Mouse (Mus musculus) forelimb bud, embryonic 11.5 days (tissue): ENCODE measurements around the gene 2610318N02Rik.
"Not testable (repeated sequence)": the region's sequence is repeated elsewhere in the genome, so short reads cannot be mapped to it uniquely, and the experiment has no call there.

Experiments used
- DNase-seq: peaks from one replicate; pipeline ENCODE4 v3.0.0-alpha.2; 2012; ENCODE audit warnings: low read depth, low spot score

Gene 2610318N02Rik

GRCm38 (mm10) chr16:17124871-17125520 is at the start of gene 2610318N02Rik:
Gene 2610318N02Rik (minus strand): TSS chr16:17125167.
- DNase-seq: peak; percentile 91

GRCm38 (mm10) chr16:17168049-17168448 is 43.1 kb upstream of the 2610318N02Rik start:
- DNase-seq: no peak

- no peak for DNase-seq
Observed at GRCm38 (mm10) chr16:17167179-17167578, 42.2 kb upstream of the 2610318N02Rik start.

- not testable (repeated sequence) for DNase-seq
Observed at GRCm38 (mm10) chr16:17165478-17165877, 40.5 kb upstream of the 2610318N02Rik start.

GRCm38 (mm10) chr16:17154346-17154745 is 29.4 kb upstream of the 2610318N02Rik start:
- DNase-seq: no peak

- DNase-seq: no peak
Observed at GRCm38 (mm10) chr16:17151874-17152273, 26.9 kb upstream of the 2610318N02Rik start.

- DNase-seq: no peak
Observed at GRCm38 (mm10) chr16:17150520-17151258, 25.7 kb upstream of the 2610318N02Rik start.

GRCm38 (mm10) chr16:17148084-17148483 is 23.1 kb upstream of the 2610318N02Rik start:
- no peak for DNase-seq

GRCm38 (mm10) chr16:17147391-17147929 is 22.5 kb upstream of the 2610318N02Rik start:
- DNase-seq: no peak

GRCm38 (mm10) chr16:17146772-17147235 is 21.8 kb upstream of the 2610318N02Rik start, which contains the start of gene Ccdc116:
Gene Ccdc116 (minus strand): TSS chr16:17147229.
- peak; percentile 89 for DNase-seq

GRCm38 (mm10) chr16:17144339-17144738 is 19.4 kb upstream of the 2610318N02Rik start, which contains the start of gene Ydjc:
Gene Ydjc (plus strand): TSS chr16:17144621.
- DNase-seq: peak; percentile 45

GRCm38 (mm10) chr16:17137355-17137754 is 12.4 kb upstream of the 2610318N02Rik start:
- DNase-seq: no peak

GRCm38 (mm10) chr16:17132906-17133200 is 7.9 kb upstream of the 2610318N02Rik start:
- no peak for DNase-seq

GRCm38 (mm10) chr16:17132089-17132905 is 7.3 kb upstream of the 2610318N02Rik start, which contains the start of gene Sdf2l1:
Gene Sdf2l1 (minus strand): TSS chr16:17132383.
- DNase-seq: peak; percentile 97

GRCm38 (mm10) chr16:17131191-17132088 is 6.5 kb upstream of the 2610318N02Rik start:
- no peak for DNase-seq

- no peak for DNase-seq
Observed at GRCm38 (mm10) chr16:17127292-17127691, 2.3 kb upstream of the 2610318N02Rik start.

- DNase-seq: peak; percentile 66
Observed at GRCm38 (mm10) chr16:17124119-17124870, 672 bp downstream of the 2610318N02Rik start.

GRCm38 (mm10) chr16:17121569-17121968 is 3.4 kb downstream of the 2610318N02Rik start:
- DNase-seq: no peak

GRCm38 (mm10) chr16:17117309-17117799 is 7.6 kb downstream of the 2610318N02Rik start:
- DNase-seq: no peak
